Mouse (Mus musculus) heart, adult 11 months (tissue): ENCODE measurements around the gene Rxrb.

Experiments
- DNase-seq: peaks from one replicate; pipeline ENCODE4 v3.0.0; 2022

Gene Rxrb

GRCm38 (mm10) chr17:34068864-34069263 lies 37.3 kb downstream of the Rxrb start:
- no peak for DNase-seq

- no peak for DNase-seq
Observed at GRCm38 (mm10) chr17:34072091-34072490, 40.5 kb downstream of the Rxrb start.

GRCm38 (mm10) chr17:34075271-34075670 lies 43.7 kb downstream of the Rxrb start:
- DNase-seq: no peak

- DNase-seq: no peak
Observed at GRCm38 (mm10) chr17:34077549-34077948, 45.9 kb downstream of the Rxrb start.

GRCm38 (mm10) chr17:34078148-34078547 lies 46.5 kb downstream of the Rxrb start:
- DNase-seq: no peak

GRCm38 (mm10) chr17:34079002-34079401 lies 47.4 kb downstream of the Rxrb start:
- DNase-seq: no peak

GRCm38 (mm10) chr17:34079621-34080020 lies 48.0 kb downstream of the Rxrb start:
- peak; percentile 92 for DNase-seq

GRCm38 (mm10) chr17:34083104-34083503 lies 51.5 kb downstream of the Rxrb start:
- DNase-seq: no peak

- DNase-seq: no peak
Observed at GRCm38 (mm10) chr17:34087386-34087785, 55.8 kb downstream of the Rxrb start.
